Mouse (Mus musculus): ENCODE measurements around the gene Birc5.
A peak's percentile ranks its signal among the peaks of the same experiment; 100 is the strongest.
"Not testable (repeated sequence)": the region's sequence is repeated elsewhere in the genome, so short reads cannot be mapped to it uniquely, and the experiment has no call there.

Birc5 gene

GRCm38 (mm10) chr11:117848985-117849671 is at the start of gene Birc5:
Gene Birc5 (plus strand): TSS chr11:117849251.
- DNase-seq, result peak; percentile 95

GRCm38 (mm10) chr11:117800038-117800437 is 49.0 kb upstream of the Birc5 start:
- DNase-seq, result no peak

- DNase-seq, result no peak
Measured at GRCm38 (mm10) chr11:117801650-117802049, 47.4 kb upstream of the Birc5 start.

GRCm38 (mm10) chr11:117803166-117803688 is 45.8 kb upstream of the Birc5 start:
- DNase-seq, result no peak

DNA sequence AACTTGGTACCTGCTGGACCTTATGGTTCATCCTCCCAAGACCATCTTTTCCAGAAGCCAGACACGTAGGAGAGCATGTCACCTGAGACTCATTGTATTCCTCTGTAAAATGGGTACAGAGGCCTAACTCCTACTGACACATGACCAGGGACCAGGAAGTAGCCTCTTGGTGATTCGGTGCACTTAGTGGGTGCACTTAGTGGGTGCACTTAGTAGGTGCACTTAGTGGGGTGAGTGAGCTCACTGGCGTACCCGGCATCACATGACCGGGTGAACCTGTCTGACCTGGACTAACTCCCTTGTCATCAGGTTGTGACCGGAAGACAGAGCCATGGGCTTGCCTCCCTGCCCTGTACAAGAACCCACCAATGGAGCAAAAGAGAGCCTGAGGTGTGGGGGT is 42.3 kb upstream of the Birc5 start:
- DNase-seq, result no peak

- no peak for DNase-seq
Measured at GRCm38 (mm10) chr11:117809407-117810311, 39.4 kb upstream of the Birc5 start, which contains the start of the genes Gm20708 and Syngr2. Gene Gm20708 (plus strand): TSS chr11:117809668. Gene Syngr2 (plus strand): TSS chr11:117809668.

DNA sequence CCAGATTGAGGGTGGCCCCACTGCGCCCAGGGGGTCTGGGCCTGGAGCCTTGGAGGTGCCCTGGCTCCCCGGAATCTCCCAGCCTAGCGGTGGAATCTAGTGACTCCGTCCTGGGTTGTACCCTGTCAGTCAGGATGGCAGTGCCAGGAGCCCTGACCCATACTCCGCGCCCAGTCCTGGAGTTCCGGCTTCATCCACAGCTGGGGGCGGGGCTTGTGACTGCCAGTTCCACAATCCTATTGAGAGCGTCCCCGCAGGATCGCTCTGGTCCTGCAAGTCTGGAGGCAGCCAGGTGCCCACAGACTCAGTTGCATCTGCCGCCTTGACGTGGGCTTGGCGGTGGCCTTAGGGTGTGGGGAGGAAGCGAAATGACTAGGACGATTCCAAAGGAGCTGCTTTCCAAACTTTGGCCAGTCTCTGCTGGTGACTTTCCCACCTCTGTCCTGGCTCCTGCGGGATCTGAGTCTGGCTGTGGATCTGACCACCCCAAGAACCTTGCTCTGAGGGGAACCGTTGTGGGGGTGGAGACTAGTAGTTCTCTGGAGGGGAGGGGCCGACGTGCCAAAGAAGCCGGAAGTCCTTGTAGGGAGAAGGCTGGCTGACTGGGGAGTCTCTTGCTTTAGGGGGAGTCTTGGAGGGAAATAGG is 38.5 kb upstream of the Birc5 start:
- DNase-seq, result no peak

DNA sequence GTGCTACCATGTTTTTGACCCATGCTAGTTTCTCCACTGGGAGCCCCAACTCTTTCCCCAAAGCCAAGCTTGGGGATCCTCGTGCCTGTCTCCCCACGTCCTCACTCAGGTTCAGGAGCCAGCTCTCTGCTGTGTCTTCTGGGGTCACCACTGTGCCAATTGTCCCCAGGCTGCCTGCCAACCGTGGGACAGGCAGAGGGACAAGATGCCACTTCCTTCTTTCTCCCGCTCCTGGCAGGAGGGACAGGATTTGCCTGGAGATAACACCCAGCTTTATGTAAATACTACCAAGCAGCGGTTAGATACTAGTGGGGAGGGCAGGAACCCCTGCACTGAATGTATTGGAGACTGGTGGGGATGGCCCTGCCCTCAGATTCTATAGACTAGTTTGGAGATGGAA is 35.2 kb upstream of the Birc5 start:
- no peak for DNase-seq

GRCm38 (mm10) chr11:117814704-117815366 is 34.2 kb upstream of the Birc5 start:
- DNase-seq, result no peak

DNA sequence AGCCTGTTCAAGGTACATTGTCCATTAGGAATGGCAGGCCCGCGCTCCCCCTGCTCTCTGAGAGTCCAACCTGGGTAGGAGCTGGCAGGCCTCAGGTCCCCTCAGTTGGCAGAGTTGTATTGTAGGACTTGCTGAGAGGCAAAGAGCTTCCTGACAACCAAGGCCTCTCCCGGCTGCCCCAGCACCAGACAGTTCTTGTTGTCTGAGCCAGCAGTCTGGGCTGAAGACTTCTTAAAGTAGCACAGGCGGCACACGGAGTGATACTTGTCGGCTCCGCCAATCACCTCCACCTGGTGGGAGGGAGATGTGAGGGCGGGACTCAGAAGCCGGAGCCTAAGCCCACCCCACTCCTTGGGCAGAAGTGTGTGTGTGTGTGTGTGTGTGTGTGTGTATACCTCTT is 33.2 kb upstream of the Birc5 start:
- not testable (repeated sequence) for DNase-seq

- DNase-seq, result no peak
Measured at GRCm38 (mm10) chr11:117816389-117816996, 32.6 kb upstream of the Birc5 start.

GRCm38 (mm10) chr11:117819095-117819494 is 30.0 kb upstream of the Birc5 start:
- no peak for DNase-seq

GRCm38 (mm10) chr11:117820173-117820572 is 28.9 kb upstream of the Birc5 start:
- no peak for DNase-seq

- no peak for DNase-seq
Measured at GRCm38 (mm10) chr11:117821868-117822267, 27.2 kb upstream of the Birc5 start.

DNA sequence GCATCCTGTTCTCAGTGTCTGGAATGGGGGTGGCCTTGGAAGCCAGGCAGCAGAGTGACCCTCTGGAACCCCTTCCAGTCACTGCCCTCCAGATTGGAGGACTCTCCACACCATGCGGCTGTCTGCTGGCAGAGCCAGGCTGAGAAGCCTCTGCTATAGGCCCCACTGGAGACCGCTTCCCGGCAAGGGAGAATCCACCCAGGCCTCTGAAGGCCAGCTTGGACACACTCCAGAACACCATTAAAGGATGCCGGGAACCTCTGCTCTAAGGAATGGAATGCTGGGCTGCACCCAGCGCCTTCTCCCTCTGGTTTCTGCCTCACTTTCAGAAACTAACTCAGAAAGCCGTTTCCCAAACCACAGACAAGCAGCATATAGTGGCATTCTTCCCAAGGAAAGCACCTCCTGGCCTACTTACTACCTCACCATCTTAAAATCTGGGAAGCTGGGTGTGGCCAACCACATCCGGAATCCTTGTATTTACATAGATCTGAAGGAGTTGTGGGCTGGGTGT is 26.3 kb upstream of the Birc5 start:
- DNase-seq, result no peak

- DNase-seq, result no peak
Measured at GRCm38 (mm10) chr11:117823411-117823810, 25.6 kb upstream of the Birc5 start.

- peak; percentile 67 for DNase-seq
Measured at GRCm38 (mm10) chr11:117824060-117824969, 24.7 kb upstream of the Birc5 start.

DNA sequence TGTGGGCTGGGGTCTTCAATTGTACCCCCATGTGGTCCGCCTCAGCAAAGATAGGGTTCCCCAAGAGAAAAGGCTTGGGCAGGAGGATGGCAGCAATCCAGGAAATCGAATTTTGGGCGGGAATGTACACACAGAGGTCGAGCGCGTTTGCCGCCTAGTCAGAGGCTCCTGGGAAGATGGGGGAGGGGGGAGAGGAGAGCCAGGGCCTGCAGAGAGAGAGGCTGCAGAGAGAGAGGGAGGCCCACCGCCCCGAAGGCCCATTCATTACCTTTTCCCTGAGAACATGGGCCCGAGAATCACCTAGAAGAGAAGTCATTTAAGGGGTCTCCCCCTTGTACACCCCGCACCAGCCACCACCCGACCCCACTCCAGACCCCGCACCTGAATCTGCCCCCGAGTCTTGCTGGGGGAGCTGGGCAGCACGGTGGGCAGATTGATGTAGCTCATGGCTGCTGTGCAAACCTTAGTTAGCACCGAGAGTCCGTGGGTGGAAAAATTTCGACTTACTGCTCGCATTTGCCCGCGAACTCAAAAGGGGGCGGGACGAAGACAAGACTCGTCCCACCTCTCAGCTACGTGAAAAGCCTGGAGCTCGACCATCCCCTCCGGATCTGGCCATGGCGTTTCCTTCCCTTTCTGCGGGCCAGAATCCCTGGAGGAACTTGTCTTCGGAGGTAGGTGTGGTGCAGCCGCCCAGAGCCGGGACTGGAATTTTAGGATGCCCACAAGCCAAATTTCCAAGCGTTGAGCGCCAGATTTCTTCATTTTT is 23.5 kb upstream of the Birc5 start, which contains the start of the genes Afmid and Tk1:
Gene Afmid, plus strand, starts transcription at position 592 of the 769 bp plus-strand sequence.
Gene Tk1, minus strand, starts transcription at position 760 of the 769 bp plus-strand sequence.
- DNase-seq, result no peak

- DNase-seq, result no peak
Measured at GRCm38 (mm10) chr11:117826164-117826563, 22.9 kb upstream of the Birc5 start.

- DNase-seq, result no peak
Measured at GRCm38 (mm10) chr11:117826916-117827315, 22.1 kb upstream of the Birc5 start.

All from cerebellum, adult 11 months (tissue).